Mouse (Mus musculus) testis, adult 2 months (tissue): ENCODE measurements around the gene Caprin1.

Experiments used
- CTCF ChIP-seq: fragments of 200-500 bp; IDR thresholded peaks from 2 replicates; pipeline ENCODE4 v1.5.1; 2012; ENCODE audit warnings: low read depth, mild to moderate bottlenecking, inconsistent platforms, low read length, moderate library complexity; ENCODE audit not compliant: control insufficient read depth, insufficient read depth, insufficient replicate concordance
- POLR2A ChIP-seq: fragments of 200-500 bp; IDR thresholded peaks from 2 replicates; pipeline ENCODE4 v1.6.1; 2012; ENCODE audit warnings: low read depth, mild to moderate bottlenecking, inconsistent platforms, low read length, moderate library complexity; ENCODE audit not compliant: control insufficient read depth

GRCm38 (mm10) chr2:103792009-103792408 is 5.4 kb downstream of the Caprin1 start:
- no peak for TF ChIP-seq CTCF
- no peak for TF ChIP-seq POLR2A
